Mouse (Mus musculus): Measurements from ENCODE around the gene Fam184a. TPM values are rescaled to one million over a fixed set of nuclear protein-coding genes. Genes with fewer than 3 reads are reported as not detected.
A peak's percentile ranks its signal among the peaks of the same experiment; 100 is the strongest.
"Not testable (repeated sequence)": the region's sequence is repeated elsewhere in the genome, so short reads cannot be mapped to it uniquely, and the experiment has no call there.

Gene Fam184a
- polyA plus RNA-seq, 2 experiments from 2014 or later, result not detected

DNA sequence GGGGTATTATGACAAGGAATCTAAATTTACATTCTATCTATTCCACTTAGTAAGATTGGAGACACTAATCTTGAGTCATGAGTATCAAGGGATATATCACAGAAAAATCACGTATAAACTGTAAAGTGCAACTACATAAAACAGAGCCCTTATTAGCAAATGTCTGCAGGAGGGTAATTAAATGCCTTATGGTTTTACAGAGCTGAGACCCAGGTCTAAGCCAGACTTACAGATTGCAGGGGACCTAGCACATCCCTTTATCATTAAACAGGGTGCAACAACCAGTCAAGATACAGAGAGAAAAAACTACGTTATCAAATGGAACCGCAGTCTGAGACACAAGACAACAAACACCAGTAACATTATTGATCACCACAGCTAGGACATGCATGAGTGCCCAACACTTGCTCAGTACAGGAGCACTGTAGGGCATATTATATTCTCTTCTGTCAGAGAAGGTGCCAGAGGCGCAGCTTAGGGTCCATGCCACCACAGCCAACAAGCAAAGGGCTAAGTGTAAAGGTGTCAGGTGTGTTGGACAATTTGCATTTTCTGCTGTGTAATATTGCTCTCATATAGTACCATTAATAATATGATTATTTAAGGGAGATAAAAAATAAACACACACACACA, 61.9 kb downstream of the Fam184a start:
- ATAC-seq, result no peak

DNA sequence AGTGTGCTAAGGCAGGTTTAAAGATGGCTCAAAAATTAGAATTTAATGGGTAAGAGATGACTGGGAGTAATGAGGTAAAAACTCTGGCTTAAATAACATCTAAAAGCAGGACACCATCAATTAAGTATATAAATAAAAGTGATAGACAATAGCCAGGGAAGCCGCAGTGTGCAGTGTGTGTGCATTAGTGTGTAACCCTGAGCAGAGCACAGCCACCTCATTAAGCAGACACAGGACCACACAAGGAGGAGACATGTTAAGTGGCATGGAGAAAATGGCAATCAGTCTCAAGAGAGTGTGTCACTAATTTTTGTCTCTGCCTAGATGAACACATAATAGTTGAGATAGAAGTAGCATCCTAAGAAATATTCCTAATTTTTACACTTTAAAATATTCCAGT, 62.4 kb downstream of the Fam184a start:
- no peak for ATAC-seq

DNA sequence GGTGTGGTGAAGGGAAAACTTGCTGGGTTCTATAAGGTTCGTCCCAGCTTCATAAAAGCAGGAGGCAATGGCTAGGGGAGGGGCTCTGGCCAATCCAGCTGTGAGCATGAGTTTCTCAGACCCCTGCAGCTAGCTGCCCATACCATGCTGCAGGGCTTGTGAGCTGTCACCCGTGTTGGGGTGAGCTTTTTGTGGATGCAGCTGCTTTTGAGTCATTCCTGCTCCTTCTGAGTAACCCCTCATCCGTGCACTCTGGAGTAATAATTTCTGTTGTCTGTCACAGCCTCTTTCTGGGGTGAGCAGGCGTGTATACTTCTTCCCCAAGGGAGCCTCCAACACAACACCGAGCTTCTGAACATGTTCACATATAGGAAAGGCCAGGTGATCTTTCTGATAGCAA, 63.0 kb downstream of the Fam184a start:
- ATAC-seq, result no peak

DNA sequence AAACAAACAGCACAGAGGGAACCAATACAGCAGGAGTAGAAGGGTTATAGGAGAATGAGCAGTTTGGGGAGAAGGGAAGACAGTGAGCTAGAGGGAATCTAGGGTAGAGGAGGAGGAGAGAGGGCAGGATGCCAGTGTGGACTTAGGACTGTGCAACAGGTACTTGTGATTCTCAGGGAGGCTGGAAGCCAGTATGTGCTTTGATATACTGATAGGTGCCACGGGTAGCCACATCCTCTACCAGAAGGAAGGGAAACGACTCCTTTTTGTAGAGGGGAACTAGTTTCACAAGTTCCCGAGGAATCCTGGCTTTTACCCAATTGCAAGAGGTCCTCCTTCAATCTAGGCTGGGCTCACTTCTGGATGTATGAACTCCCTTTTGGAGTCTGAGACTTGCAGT, 65.1 kb downstream of the Fam184a start:
- no peak for ATAC-seq

DNA sequence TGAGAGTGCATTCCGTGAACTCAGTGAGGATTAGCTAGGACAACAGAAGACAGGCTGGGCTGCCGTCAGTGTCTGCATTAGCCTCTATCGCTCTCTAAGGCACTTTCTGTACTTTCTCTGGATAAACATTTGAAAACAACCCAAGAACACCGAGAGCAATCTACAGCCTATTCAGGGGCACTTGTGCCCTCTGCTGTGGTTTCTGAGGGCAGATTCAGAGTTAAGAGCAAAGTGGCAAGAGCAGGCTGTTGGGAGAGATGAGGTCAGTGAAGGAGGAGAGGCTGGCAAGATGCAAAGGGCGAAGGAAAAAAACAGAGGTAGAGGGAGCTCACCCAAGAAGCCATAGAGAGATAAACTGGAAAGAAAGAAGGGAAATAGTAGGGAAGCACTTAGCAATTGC, 67.7 kb downstream of the Fam184a start:
- no peak for ATAC-seq

- ATAC-seq, result no peak
These were observed 71.0 kb downstream of the Fam184a start for GRCm38 (mm10) chr10:53679690-53680557.

- ATAC-seq, result no peak
These were observed 89.1 kb downstream of the Fam184a start for GRCm38 (mm10) chr10:53661788-53662187.

- ATAC-seq, result not testable (repeated sequence)
These were observed 96.7 kb downstream of the Fam184a start for GRCm38 (mm10) chr10:53654239-53654638.

DNA sequence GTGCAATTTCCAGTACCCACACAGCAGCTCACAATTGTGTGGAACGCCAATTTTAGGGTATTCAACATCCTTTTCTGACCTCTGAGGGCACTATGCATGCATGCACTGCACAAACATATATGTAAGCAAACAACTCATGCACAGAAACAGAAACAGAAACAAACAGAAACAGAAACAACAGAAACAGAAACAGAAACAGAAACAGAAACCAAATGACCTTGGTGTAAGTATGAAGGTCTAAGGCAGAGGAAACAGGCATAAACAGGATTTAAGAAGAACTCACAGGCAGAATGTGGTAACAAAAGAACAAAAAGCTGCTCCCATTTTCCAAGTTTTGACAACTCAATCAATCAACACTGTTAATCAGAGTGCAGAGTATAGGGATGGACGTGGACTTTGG, 100.2 kb downstream of the Fam184a start:
- peak; percentile 78 for ATAC-seq

DNA sequence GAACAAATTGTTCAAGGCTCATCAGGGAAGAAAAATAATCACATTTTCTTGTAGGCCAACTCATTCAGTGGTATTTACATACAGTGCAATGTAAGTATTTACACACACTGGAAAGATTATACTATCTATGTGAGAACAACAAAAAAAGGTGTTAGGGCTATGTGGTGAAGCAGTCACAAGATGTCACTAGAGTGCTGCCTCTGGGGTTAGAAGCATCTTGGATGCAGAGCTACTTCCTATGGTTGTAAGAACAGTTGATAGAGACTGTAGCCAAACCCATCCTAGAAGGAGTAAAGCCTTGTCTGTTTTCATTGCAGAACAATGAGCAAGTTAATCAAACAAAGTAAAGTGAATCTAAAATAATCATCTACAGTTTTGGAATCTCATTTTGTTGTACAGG, 109.4 kb downstream of the Fam184a start:
- peak; percentile 76 for ATAC-seq

DNA sequence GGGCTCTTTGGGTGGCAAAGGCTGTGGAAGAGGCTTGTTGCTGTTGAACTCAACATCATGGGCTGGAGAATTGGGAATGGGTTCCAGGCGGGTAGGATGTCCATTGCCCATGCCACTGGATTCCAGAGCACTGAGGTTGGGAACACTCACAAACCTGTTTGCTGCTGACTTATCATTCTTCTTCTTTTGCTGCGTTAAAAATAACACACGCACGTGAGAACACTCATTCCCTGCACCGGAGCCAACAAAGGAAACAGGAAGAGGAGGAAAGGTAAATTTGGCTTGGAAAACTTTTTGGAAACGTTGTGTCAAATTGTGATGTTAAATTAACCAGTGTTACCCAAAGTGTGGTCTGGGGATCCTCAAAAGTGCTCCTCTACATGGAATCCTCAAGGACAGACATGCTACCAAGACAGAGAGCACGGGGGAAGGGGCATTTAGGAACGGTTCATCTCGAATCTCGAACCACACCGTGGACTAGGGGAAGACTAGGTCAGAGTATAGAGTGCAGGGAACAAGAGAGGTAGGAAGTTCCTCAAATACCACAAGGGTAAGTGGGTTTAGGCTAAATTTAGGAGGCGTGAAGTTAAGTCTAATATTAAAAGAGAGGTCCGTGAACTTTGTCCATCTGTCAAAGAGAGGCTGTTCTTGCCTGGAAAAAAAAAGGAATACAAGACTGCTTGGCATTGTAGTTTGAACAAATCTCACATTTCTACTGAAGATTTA, 115.5 kb downstream of the Fam184a start:
- ATAC-seq, result no peak

DNA sequence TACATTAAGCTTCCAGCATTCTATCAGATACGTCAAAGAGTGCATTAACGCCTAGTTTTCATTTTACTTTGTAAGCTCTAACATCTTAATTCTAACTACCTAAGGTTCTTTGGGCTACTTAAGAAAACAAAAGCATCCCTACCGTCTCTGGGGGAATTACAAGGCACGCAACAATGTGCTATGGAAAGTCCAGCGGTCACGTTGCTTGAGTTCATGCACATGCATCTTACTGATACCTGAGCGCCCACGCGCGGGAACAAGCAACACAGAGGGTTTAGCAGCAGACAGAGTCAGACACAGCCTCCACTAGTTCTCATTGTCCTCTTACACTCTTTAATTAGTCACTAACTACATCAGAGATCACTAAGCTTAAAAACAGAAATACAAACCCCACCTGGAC, 116.8 kb downstream of the Fam184a start:
- ATAC-seq, result no peak

- not testable (repeated sequence) for ATAC-seq
These were observed 120.6 kb downstream of the Fam184a start, which contains the start of gene Mcm9 for GRCm38 (mm10) chr10:53630339-53630738. Gene Mcm9, minus strand, starts transcription at chr10:53630439.

DNA sequence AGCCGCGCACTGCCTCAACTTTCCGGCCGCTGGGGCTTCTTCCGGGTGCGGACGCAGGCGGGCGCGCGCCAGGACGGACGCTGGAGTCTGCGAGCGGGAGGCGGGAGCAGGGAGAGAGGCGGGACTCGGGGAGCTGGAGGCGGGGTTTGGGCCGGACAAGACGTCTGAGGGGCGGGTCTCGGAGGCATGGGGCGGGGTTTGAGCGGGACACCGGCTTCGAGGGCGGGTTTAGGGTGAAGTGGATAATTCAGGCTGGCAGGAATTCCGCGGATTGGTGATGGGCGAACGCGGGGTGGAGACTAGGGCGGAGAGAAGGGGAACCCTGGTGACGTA, 121.0 kb downstream of the Fam184a start:
- peak; percentile 83 for ATAC-seq

- ATAC-seq, result peak; percentile 74
These were observed 121.5 kb downstream of the Fam184a start for GRCm38 (mm10) chr10:53629247-53629917.

- ATAC-seq, result peak; percentile 29
These were observed 134.9 kb downstream of the Fam184a start for GRCm38 (mm10) chr10:53615850-53616616.

DNA sequence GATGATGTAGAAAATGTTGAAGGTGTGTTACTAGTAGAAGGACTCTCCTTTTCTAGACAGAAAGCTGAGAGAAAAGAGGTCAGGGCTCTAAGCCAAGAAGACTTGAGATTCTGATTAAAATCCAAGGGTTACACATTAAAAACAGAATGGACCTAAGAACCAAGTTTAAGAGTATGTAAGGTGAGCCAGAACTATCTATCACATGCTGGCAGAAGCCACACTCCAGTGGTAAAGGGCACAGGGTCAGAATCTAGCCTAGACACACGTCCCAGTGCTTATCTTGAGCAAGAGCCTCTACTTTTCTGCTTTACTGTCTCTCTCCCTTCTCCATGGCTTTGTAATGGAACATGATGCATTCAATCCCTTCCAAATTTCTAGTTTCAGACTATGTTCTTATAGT, 137.0 kb downstream of the Fam184a start:
- no peak for ATAC-seq

DNA sequence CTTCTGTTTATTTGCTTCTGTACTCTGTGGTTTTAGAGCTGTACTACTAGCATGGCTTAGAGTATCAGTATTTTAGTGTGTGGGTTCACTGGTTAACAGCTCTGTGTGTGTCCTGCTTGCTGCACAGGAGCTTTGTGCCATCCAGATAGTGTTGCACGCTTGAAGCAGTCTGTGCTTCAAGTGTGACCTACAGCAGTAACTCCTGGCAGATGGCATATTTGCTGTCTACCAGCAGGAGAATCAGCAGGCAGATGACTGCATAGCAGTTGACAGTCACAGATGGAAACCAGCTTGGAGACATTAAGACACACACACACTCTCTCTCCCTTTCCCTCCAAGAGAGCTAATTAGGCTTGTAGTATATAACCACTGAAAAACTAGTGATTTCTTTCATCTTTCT, 138.8 kb downstream of the Fam184a start:
- ATAC-seq, result no peak

DNA sequence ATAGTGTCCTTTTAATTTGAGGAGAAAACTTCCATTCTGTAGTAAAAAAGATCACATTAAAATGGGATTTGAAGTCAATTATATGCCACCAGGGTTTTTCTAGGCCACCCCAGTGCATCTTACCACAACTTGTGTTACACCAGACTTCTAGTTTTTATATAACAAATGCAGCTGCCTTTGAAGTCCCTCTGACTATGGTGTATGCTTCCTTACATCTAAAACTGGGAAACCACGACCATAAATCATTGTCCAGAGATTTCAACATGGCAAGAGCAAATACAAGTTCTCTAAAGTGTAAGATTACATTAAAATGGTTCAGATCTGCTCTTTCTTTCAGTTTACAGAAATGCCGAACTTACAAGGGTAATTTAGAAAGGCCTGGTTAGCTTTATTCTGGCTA, 142.6 kb downstream of the Fam184a start:
- ATAC-seq, result no peak

GRCm38 (mm10) chr10:53605328-53605727, 145.6 kb downstream of the Fam184a start:
- no peak for ATAC-seq

- ATAC-seq, result no peak
These were observed 152.1 kb downstream of the Fam184a start for GRCm38 (mm10) chr10:53598821-53599220.

Measured in CD4-positive, CD25-positive, alpha-beta regulatory T cell, adult 4 months (primary cell).